Mouse (Mus musculus): ENCODE measurements around the gene Mxra7.

The Mxra7 gene

DNA sequence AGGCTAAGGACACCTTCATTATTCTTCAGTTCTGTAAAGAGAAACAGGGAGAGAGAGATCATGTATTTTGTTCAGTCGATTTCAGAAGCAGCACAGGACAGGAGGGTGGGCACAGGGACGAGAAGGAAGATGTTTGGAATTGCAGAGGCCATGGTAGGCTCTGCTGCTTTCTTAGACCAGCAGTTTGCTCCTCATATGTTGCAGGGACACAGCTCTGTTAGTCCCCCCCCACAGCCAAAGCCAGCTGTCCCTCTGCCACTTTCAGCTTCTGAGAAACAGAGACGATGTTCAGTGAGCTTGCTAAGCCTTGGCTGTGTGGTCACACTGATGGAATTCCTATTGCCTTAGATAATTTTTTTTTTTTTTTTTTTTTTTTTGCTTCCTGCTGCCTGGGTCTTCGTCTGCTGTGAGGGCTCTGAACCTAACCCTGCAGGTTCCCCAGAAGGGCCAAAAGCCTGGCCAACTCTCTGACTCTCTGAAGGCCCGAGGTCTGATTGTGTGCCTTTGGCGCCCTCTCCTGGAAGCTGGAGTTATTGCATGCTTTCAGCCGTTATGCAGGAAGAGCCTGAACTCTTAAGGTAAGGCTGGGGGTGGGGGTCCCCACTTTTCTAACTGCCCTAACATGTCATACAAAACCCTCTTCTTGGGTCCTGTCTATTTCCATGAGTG is 19.8 kb downstream of the Mxra7 start:
- in situ Hi-C loops (cut with MboI; ENCODE audit: low pct_unique_long_range_greater_than_20kb in 1 of 2, low sequenced_read_pairs in 2 of 2, unreplicated experiment in 1 of 2) = loop anchor here in 1 of 2 experiments (10.0 kb wide), 1 partner anchor 163 kb away; no protein-coding TSS in a partner anchor

- in situ Hi-C loops (cut with MboI; ENCODE audit: low pct_unique_long_range_greater_than_20kb in 1 of 2, low sequenced_read_pairs in 2 of 2, unreplicated experiment in 1 of 2) = loop anchor here in 1 of 2 experiments (10.0 kb wide), 1 partner anchor 163 kb away; no protein-coding TSS in a partner anchor
Observed at GRCm38 (mm10) chr11:116807526-116807925, 20.3 kb downstream of the Mxra7 start.

GRCm38 (mm10) chr11:116807116-116807515 is 20.7 kb downstream of the Mxra7 start:
- in situ Hi-C loops (cut with MboI; ENCODE audit: low pct_unique_long_range_greater_than_20kb in 1 of 2, low sequenced_read_pairs in 2 of 2, unreplicated experiment in 1 of 2) = loop anchor here in 1 of 2 experiments (10.0 kb wide), 1 partner anchor 162 kb away; no protein-coding TSS in a partner anchor

DNA sequence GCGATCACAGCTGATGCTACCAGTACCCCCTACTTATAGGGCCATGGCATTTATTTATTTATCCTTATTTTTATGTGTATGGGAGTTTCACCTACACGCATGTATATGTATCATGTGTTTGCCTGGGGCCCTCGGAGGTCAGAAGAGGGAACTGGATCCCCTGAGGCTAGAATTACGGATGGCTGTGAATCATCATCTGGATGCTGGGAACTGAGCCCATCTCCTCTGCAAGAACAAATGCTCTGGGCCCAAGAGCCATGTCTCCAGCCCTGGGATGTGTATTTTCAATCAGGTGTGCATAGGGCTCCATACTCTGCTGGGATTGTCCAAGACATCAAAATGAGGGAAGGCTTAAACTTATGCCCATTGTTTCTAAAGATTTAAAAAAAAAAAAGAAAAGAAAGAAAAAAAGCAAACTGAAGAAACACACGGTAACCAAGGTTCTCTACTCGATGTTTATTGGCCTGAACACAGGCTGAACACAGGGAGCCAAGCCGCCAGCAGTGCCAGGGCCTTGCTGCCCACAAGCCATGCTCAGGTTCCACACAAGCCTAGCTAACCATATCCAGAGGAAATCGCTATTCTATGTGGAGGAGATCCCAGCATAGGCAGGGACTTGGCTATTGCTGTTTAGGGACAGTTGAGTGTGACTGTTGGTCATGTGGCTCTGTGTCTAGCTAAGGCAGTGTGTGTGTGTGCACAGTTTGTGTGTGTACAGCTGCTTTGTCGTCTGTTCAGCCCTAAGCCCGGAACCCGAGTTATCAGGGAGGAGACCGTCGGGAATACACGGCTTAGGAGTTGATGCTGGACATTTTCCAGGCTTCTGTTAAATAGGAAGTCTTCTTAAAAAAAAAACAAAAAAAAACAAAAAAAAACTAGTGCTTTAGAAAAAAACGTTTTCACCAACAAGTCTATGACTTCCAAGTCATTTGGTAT is 21.4 kb downstream of the Mxra7 start:
- in situ Hi-C loops (cut with MboI; ENCODE audit: low pct_unique_long_range_greater_than_20kb in 1 of 2, low sequenced_read_pairs in 2 of 2, unreplicated experiment in 1 of 2) = loop anchor here in 1 of 2 experiments (10.0 kb wide), 1 partner anchor 162 kb away; no protein-coding TSS in a partner anchor

- in situ Hi-C loops (cut with MboI; ENCODE audit: low pct_unique_long_range_greater_than_20kb in 1 of 2, low sequenced_read_pairs in 2 of 2, unreplicated experiment in 1 of 2) = loop anchor here (5.0 to 10.0 kb wide), 2 partner anchors 158 to 160 kb away; no protein-coding TSS in a partner anchor
Observed at GRCm38 (mm10) chr11:116802709-116803108, 25.1 kb downstream of the Mxra7 start.

- in situ Hi-C loops (cut with MboI; ENCODE audit: low pct_unique_long_range_greater_than_20kb in 1 of 2, low sequenced_read_pairs in 2 of 2, unreplicated experiment in 1 of 2) = loop anchor here (5.0 to 10.0 kb wide), 2 partner anchors 156 to 159 kb away; no protein-coding TSS in a partner anchor
Observed at GRCm38 (mm10) chr11:116801106-116801505, 26.7 kb downstream of the Mxra7 start.

DNA sequence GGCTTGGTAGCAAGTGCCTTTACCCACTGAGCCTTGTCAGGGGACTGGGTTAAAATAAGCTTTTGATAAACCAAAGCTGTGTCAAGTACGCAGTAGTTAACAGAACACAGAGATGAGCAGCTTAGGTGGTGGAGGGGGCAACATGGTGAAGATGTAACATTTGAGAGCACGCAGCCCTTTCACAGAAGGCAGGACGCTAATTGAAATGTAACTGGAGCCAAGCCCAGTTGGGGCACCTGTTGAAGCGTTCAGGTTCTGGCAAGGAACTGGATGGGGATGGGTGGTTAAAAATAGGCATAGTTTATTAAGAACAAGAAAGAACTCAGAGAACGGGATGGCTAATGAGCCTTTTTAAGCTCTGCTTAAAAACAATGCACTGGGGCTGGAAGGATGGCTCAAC is 28.5 kb downstream of the Mxra7 start:
- in situ Hi-C loops (cut with MboI; ENCODE audit: low pct_unique_long_range_greater_than_20kb in 1 of 2, low sequenced_read_pairs in 2 of 2, unreplicated experiment in 1 of 2) = no loop called here

DNA sequence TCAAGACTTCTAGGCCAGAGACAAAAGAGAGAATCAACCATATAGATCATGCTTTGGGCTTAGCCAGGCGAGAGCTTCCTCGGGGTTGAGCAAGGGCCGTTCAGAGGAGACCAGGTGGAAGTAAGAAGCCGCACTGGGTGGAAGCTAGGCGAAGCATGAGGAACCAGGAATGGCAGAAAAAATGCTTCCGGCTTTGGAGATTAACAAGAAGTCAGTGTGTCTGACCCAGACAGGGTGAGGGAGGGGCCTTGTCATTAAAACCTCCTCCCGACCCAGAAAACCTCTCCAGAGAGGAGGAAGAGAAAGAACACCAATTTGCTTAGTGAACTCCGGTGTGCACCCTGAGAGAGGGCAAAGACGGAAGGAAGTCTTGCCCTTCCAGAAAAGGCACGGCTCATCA is 43.6 kb downstream of the Mxra7 start:
- in situ Hi-C loops (cut with MboI; ENCODE audit: low pct_unique_long_range_greater_than_20kb in 1 of 2, low sequenced_read_pairs in 2 of 2, unreplicated experiment in 1 of 2) = no loop called here

- in situ Hi-C loops (cut with MboI; ENCODE audit: low pct_unique_long_range_greater_than_20kb in 1 of 2, low sequenced_read_pairs in 2 of 2, unreplicated experiment in 1 of 2) = no loop called here
Observed at GRCm38 (mm10) chr11:116782737-116783145, 45.1 kb downstream of the Mxra7 start.

GRCm38 (mm10) chr11:116775407-116775806 is 52.4 kb downstream of the Mxra7 start, which contains the start of gene St6galnac1:
TSS of gene St6galnac1 (minus strand) at chr11:116775507.
- in situ Hi-C loops (cut with MboI; ENCODE audit: low pct_unique_long_range_greater_than_20kb in 1 of 2, low sequenced_read_pairs in 2 of 2, unreplicated experiment in 1 of 2) = loop anchor here in 1 of 2 experiments (5.0 kb wide), 1 partner anchor 33 kb away; no protein-coding TSS in a partner anchor

DNA sequence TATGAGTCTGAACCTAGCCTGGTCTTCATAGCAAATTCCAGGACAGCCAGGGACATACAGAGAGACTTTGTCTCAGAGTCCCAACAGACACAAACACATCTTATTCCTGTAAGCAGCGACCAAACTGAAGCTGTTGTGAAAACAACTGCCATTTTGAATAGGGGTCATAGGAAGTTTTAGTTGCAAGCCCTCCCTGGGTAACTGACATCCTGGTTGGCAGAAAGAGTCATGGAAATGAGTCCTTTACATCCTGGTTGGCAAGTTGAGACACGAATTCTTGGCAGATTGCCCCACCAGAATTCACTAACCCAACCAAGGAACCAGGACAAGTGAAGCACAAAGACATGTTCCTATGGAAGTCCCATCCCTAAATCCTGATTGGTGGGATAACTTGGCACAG is 54.6 kb downstream of the Mxra7 start:
- in situ Hi-C loops (cut with MboI; ENCODE audit: low pct_unique_long_range_greater_than_20kb in 1 of 2, low sequenced_read_pairs in 2 of 2, unreplicated experiment in 1 of 2) = no loop called here

- in situ Hi-C loops (cut with MboI; ENCODE audit: low pct_unique_long_range_greater_than_20kb in 1 of 2, low sequenced_read_pairs in 2 of 2, unreplicated experiment in 1 of 2) = no loop called here
Observed at GRCm38 (mm10) chr11:116769873-116770272, 58.0 kb downstream of the Mxra7 start.

DNA sequence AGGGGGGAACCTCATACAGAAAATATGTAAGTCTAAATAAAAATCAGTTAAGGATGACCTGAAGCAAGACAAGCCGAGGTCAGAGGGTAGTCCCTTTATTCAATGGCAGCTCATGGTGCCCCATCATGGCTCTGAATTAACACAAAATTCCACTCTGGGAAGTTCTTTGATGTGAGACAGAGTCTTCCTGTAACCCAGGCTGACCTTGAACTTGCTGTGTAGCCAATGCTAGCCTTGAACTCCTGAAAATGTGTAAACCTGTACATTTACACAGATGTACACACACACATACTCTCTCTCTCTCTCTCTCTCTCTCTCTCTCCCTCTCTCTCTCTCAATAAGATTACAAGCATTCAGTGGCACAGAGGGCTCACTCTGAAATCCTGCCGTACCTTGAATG is 62.9 kb downstream of the Mxra7 start:
- in situ Hi-C loops (cut with MboI; ENCODE audit: low pct_unique_long_range_greater_than_20kb in 1 of 2, low sequenced_read_pairs in 2 of 2, unreplicated experiment in 1 of 2) = no loop called here

- in situ Hi-C loops (cut with MboI; ENCODE audit: low pct_unique_long_range_greater_than_20kb in 1 of 2, low sequenced_read_pairs in 2 of 2, unreplicated experiment in 1 of 2) = no loop called here
Observed at GRCm38 (mm10) chr11:116764346-116764745, 63.5 kb downstream of the Mxra7 start.

GRCm38 (mm10) chr11:116755191-116755590 is 72.7 kb downstream of the Mxra7 start:
- in situ Hi-C loops (cut with MboI; ENCODE audit: low pct_unique_long_range_greater_than_20kb in 1 of 2, low sequenced_read_pairs in 2 of 2, unreplicated experiment in 1 of 2) = no loop called here

DNA sequence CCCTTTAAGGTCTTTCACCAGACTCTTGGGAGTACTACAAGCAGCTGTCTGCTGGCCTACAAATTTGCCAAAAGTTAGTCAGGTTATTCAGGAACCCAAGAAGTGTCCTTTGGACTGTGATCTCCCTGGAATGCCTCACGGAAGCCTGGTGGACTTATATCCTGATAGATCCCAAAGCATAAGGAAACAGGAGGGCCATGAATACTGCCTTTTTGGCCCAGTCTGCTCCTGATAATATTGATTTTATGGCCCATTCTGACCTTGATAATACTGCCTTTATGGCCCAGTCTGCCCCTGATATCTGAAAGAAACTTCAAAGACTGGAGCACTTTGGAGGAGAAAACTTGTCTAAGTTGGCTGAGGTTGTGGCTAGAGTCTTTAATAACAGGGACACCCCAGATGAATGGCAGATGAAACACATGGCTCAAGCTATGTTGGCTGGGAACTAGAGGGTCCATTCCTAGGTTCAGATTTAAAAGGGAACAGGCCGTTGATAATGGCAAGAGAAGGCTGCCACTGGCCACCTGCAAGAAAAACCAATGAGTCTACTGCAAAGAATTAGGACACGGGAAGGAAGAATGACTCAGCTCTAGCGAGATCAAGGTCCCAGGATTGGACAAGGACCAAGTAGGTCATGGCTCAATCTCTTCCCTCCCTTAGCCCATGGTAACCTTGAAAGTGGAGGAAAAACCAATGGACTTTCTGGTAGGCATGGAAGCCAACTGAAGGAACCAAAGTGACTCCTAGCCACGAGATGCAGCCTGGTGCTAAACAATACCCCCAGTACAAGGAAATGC is 74.0 kb downstream of the Mxra7 start:
- in situ Hi-C loops (cut with MboI; ENCODE audit: low pct_unique_long_range_greater_than_20kb in 1 of 2, low sequenced_read_pairs in 2 of 2, unreplicated experiment in 1 of 2) = no loop called here

Data from mouse embryonic stem cell (cell line).